Mouse (Mus musculus) brain, embryonic 14.5 days (tissue): ENCODE data around the gene Sik3.

ENCODE experiments used
- CTCF ChIP-seq: fragments of 200-500 bp; IDR thresholded peaks from 2 replicates; pipeline ENCODE4 v1.5.1; 2012; ENCODE audit warnings: inconsistent platforms, mild to moderate bottlenecking, moderate library complexity, borderline replicate concordance; ENCODE audit not compliant: insufficient read depth, insufficient read length; ENCODE audit errors: extremely low read depth
- POLR2A ChIP-seq: fragments of 200-500 bp; IDR thresholded peaks from 2 replicates; pipeline ENCODE4 v1.6.1; 2012; ENCODE audit warnings: mild to moderate bottlenecking, inconsistent platforms, borderline replicate concordance; ENCODE audit not compliant: poor library complexity, insufficient read depth, insufficient read length, severe bottlenecking; ENCODE audit errors: extremely low read depth

GRCm38 (mm10) chr9:45976884-45977283 is 35.7 kb upstream of the Sik3 start:
- TF ChIP-seq CTCF (no peak; the same call in 1 of the 2 replicates), POLR2A (no peak)
